Mouse (Mus musculus) ES-Bruce4 (cell line): ENCODE data around the gene Cfl1. TPM values are rescaled to one million over a fixed set of nuclear protein-coding genes. Genes with fewer than 3 reads are reported as not detected.

Source experiments
- H3K27ac ChIP-seq: 2 replicates; pipeline ENCODE4 v1.5.1; 2012; ENCODE audit warnings: low read length, inconsistent platforms; ENCODE audit not compliant: insufficient read depth
- H3K27me3 ChIP-seq: 2 replicates; pipeline ENCODE4 v1.6.1; 2012; ENCODE audit warnings: mild to moderate bottlenecking, low read length, inconsistent platforms; ENCODE audit not compliant: control insufficient read depth, poor library complexity, insufficient read depth, severe bottlenecking
- H3K36me3 ChIP-seq: 2 replicates; pipeline ENCODE4 v1.6.1; 2012; ENCODE audit warnings: inconsistent platforms, mild to moderate bottlenecking, low read length, moderate library complexity; ENCODE audit not compliant: control insufficient read depth, poor library complexity, insufficient read depth, severe bottlenecking
- H3K4me1 ChIP-seq: one replicate; pipeline ENCODE4 v1.8.1; 2011; ENCODE audit warnings: low read length; ENCODE audit not compliant: control insufficient read depth, insufficient read depth
- H3K4me3 ChIP-seq: 2 replicates; pipeline ENCODE4 v1.5.1; 2011; ENCODE audit warnings: low read depth, mild to moderate bottlenecking, low read length
- H3K9ac ChIP-seq: 2 replicates; pipeline ENCODE4 v1.6.1; 2012; ENCODE audit warnings: low read depth, mild to moderate bottlenecking, inconsistent platforms; ENCODE audit not compliant: poor library complexity, severe bottlenecking
- H3K9me3 ChIP-seq: replicated peaks from 2 replicates; pipeline ENCODE4 v1.6.1; 2012; ENCODE audit warnings: mild to moderate bottlenecking, low read length, inconsistent platforms; ENCODE audit not compliant: control insufficient read depth, poor library complexity, insufficient read depth, severe bottlenecking
- CTCF ChIP-seq: IDR thresholded peaks from one replicate; pipeline ENCODE4 v1.8.1; 2011; ENCODE audit warnings: low read depth, low read length
- EP300 ChIP-seq: IDR thresholded peaks from 2 replicates; pipeline ENCODE4 v1.6.1; 2011; ENCODE audit warnings: low read depth, low read length; ENCODE audit not compliant: insufficient read depth
- POLR2A ChIP-seq: IDR thresholded peaks from one replicate; pipeline ENCODE4 v1.8.1; 2011; ENCODE audit warnings: low read length; ENCODE audit not compliant: insufficient read depth
- polyA plus RNA-seq: library from polyadenylated mRNA; stranded (reverse); fragments of >200 nt; gene quantifications from 2 replicates; pipeline ENCODE4 v1.2.4, GENCODE M21; 2011; ENCODE audit warnings: low read depth; ENCODE audit not compliant: missing spikeins, insufficient read depth, insufficient read length

The Cfl1 gene
- polyA plus RNA-seq, result 878 and 879 TPM in 2 replicates

- Histone ChIP-seq H3K4me3 (peak within 1 kb of the TSS; percentile 85), H3K36me3 (peaks cover 18% of the 10 kb centered on the region), H3K27ac (peak within 1 kb of the TSS; percentile 79), H3K9ac (peak within 1 kb of the TSS; percentile 58), H3K27me3 (no peaks in the 10 kb centered on the region), H3K9me3 (no peaks in the 10 kb centered on the region), H3K4me1 (peaks cover 5% of the 10 kb centered on the region)
- TF ChIP-seq CTCF (no peak), EP300 (peak; percentile 71; the same call in 1 of the 2 replicates), POLR2A (peak; percentile 85)
These were observed at the start of gene Cfl1 for GRCm38 (mm10) chr19:5490313-5490897. TSS of gene Cfl1 (plus strand) at chr19:5490455.

GRCm38 (mm10) chr19:5444371-5444908, 45.8 kb upstream of the Cfl1 start:
- H3K4me1 ChIP-seq, result no peaks in the 10 kb centered on the region

GRCm38 (mm10) chr19:5444954-5445353, 45.3 kb upstream of the Cfl1 start:
- Histone ChIP-seq H3K36me3 (no peaks in the 10 kb centered on the region), H3K27me3 (no peaks in the 10 kb centered on the region), H3K4me1 (no peaks in the 10 kb centered on the region), H3K9me3 (0 out of 2 replicates have a peak, but pooled peaks cover 3% of the 10 kb centered on the region), H3K9ac (no peak overlapping the region), H3K27ac (no peak overlapping the region), H3K4me3 (no peak overlapping the region)
- TF ChIP-seq EP300 (no peak), CTCF (no peak), POLR2A (no peak)

More at GRCm38 (mm10) chr19:5444371-5444908, 45.8 kb upstream of the Cfl1 start:
- H3K9ac ChIP-seq, result no peak overlapping the region
- no peak overlapping the region for H3K4me3 ChIP-seq
- no peak overlapping the region for H3K27ac ChIP-seq
- TF ChIP-seq POLR2A, result no peak
- TF ChIP-seq CTCF, result no peak
- no peak for TF ChIP-seq EP300
- H3K9me3 ChIP-seq, result 0 out of 2 replicates have a peak, but pooled peaks cover 3% of the 10 kb centered on the region
- no peaks in the 10 kb centered on the region for H3K36me3 ChIP-seq
- H3K27me3 ChIP-seq, result no peaks in the 10 kb centered on the region

- Histone ChIP-seq H3K27ac (no peak overlapping the region), H3K9me3 (no peaks in the 10 kb centered on the region), H3K27me3 (no peaks in the 10 kb centered on the region), H3K4me1 (no peaks in the 10 kb centered on the region), H3K9ac (no peak overlapping the region), H3K36me3 (no peaks in the 10 kb centered on the region), H3K4me3 (no peak overlapping the region)
- TF ChIP-seq CTCF (no peak), POLR2A (no peak), EP300 (no peak)
These were observed 44.5 kb upstream of the Cfl1 start for GRCm38 (mm10) chr19:5445747-5446146.

- H3K4me3 ChIP-seq, result peak within 1 kb of the TSS; percentile 28
- no peaks in the 10 kb centered on the region for H3K4me1 ChIP-seq
- H3K9ac ChIP-seq, result peak within 1 kb of the TSS; percentile 18
- no peaks in the 10 kb centered on the region for H3K27me3 ChIP-seq
- no peak for TF ChIP-seq EP300
- TF ChIP-seq CTCF, result no peak
- no peaks in the 10 kb centered on the region for H3K9me3 ChIP-seq
- H3K36me3 ChIP-seq, result no peaks in the 10 kb centered on the region
- H3K27ac ChIP-seq, result no peak within 1 kb of the TSS
These were observed 42.5 kb upstream of the Cfl1 start, which contains the start of gene Fosl1 for GRCm38 (mm10) chr19:5447515-5448353. TSS of gene Fosl1 (plus strand) at chr19:5447547.
